Mouse (Mus musculus): ENCODE data around the gene Tfr2. TPM values are rescaled to one million over a fixed set of nuclear protein-coding genes. Genes with fewer than 3 reads are reported as not detected.
A peak's percentile ranks its signal among the peaks of the same experiment; 100 is the strongest.

Gene Tfr2
- total and polyA plus RNA-seq, 3 experiments, result 96.2 to 112 TPM; not detected in 1

- DNase-seq (ENCODE audit: low read depth, low spot score), result no peak
Measured at GRCm38 (mm10) chr5:137597625-137598024, 28.0 kb downstream of the Tfr2 start.

GRCm38 (mm10) chr5:137598100-137598826 is 28.6 kb downstream of the Tfr2 start:
- no peaks in the 10 kb centered on the region for H3K9me3 ChIP-seq (replicated peaks; ENCODE audit: insufficient read depth, low read length)
- H3K9ac ChIP-seq (ENCODE audit: control insufficient read depth, low read depth, low read length, poor library complexity, severe bottlenecking), result no peak overlapping the region
- no peaks in the 10 kb centered on the region for H3K27me3 ChIP-seq (ENCODE audit: control insufficient read depth in 1 of 2, insufficient read depth in 2 of 2, low read length in 2 of 2)
- H3K79me2 ChIP-seq (ENCODE audit: control insufficient read depth, insufficient read depth, low read length, poor library complexity), result peaks cover 14% of the 10 kb centered on the region
- H3K36me3 ChIP-seq (ENCODE audit: control insufficient read depth in 1 of 2, insufficient read depth in 2 of 2, low read length in 2 of 2), result peaks cover 0 to 13% of the 10 kb centered on the region in 2 experiments; a peak in 2 of 4 replicates
- peak overlapping the region; percentile 16 for H3K27ac ChIP-seq (ENCODE audit: control insufficient read depth, low read depth, low read length)
- no peak overlapping the region for H3K4me3 ChIP-seq (ENCODE audit: control insufficient read depth in 1 of 2, insufficient read depth in 1 of 2, low read depth in 2 of 2, low read length in 2 of 2)
- H3K4me1 ChIP-seq (ENCODE audit: control insufficient read depth in 1 of 2, insufficient read depth in 2 of 2, low read length in 2 of 2), result peaks cover 10 to 26% of the 10 kb centered on the region in 2 experiments
- peak; percentile 75 for DNase-seq (ENCODE audit: low read depth, low spot score)
- TF ChIP-seq HCFC1 (IDR thresholded peaks at IDR 0.05; ENCODE audit: low read depth, low read length) (no peak), TAL1 (IDR thresholded peaks at IDR 0.05; ENCODE audit: low read length) (peak; percentile 29; the same call in 1 of the 2 replicates), ETS1 (IDR thresholded peaks at IDR 0.05; ENCODE audit: low read depth, low read length) (peak; percentile 58; the same call in 1 of the 2 replicates), GATA1 (IDR thresholded peaks at IDR 0.05; ENCODE audit: low read depth, low read length) (peak; percentile 80), RCOR1 (IDR thresholded peaks at IDR 0.05; ENCODE audit: low read depth, low read length) (peak; percentile 77), CHD2 (IDR thresholded peaks at IDR 0.05; ENCODE audit: low read length) (no peak), EP300 (IDR thresholded peaks at IDR 0.05; ENCODE audit: low read depth in 1 of 2, low read length in 2 of 2) (peak; percentile 83 to 86), CHD1 (IDR thresholded peaks at IDR 0.05; ENCODE audit: low read depth, low read length) (no peak), SIN3A (IDR thresholded peaks at IDR 0.05; ENCODE audit: low read length) (peak; percentile 56), TCF12 (IDR thresholded peaks at IDR 0.05; ENCODE audit: low read depth, low read length) (peak; percentile 89), KAT2A (conservative IDR thresholded peaks at IDR 0.05; ENCODE audit: low read depth, low read length) (no peak), ELF1 (IDR thresholded peaks at IDR 0.05; ENCODE audit: low read depth, low read length) (peak; percentile 42; the same call in 1 of the 2 replicates), MEF2A (IDR thresholded peaks at IDR 0.05; ENCODE audit: extremely low read depth, insufficient replicate concordance, low read depth, low read length, poor library complexity, severe bottlenecking) (no peak), TBP (IDR thresholded peaks at IDR 0.05; ENCODE audit: low read depth, low read length) (peak; percentile 99), MYB (IDR thresholded peaks at IDR 0.05; ENCODE audit: low read depth, low read length) (0 out of 2 replicates have a peak, but pooled peaks have one; percentile 14)

More at GRCm38 (mm10) chr5:137597625-137598024, 28.0 kb downstream of the Tfr2 start:
- Histone ChIP-seq H3K4me3 (ENCODE audit: control insufficient read depth in 1 of 2, insufficient read depth in 1 of 2, low read depth in 2 of 2, low read length in 2 of 2) (no peak overlapping the region), H3K27me3 (ENCODE audit: control insufficient read depth in 1 of 2, insufficient read depth in 2 of 2, low read length in 2 of 2) (no peaks in the 10 kb centered on the region), H3K4me1 (ENCODE audit: control insufficient read depth in 1 of 2, insufficient read depth in 2 of 2, low read length in 2 of 2) (peaks cover 10 to 25% of the 10 kb centered on the region in 2 experiments), H3K27ac (ENCODE audit: control insufficient read depth, low read depth, low read length) (peak overlapping the region; percentile 16), H3K9me3 (replicated peaks; ENCODE audit: insufficient read depth, low read length) (no peaks in the 10 kb centered on the region), H3K9ac (ENCODE audit: control insufficient read depth, low read depth, low read length, poor library complexity, severe bottlenecking) (no peak overlapping the region), H3K36me3 (ENCODE audit: control insufficient read depth in 1 of 2, insufficient read depth in 2 of 2, low read length in 2 of 2) (peaks cover 0 to 13% of the 10 kb centered on the region in 2 experiments; a peak in 2 of 4 replicates), H3K79me2 (ENCODE audit: control insufficient read depth, insufficient read depth, low read length, poor library complexity) (peaks cover 12% of the 10 kb centered on the region)
- TF ChIP-seq CTCF (IDR thresholded peaks at IDR 0.05 in 2 of 3, conservative IDR thresholded peaks at IDR 0.05 in 1 of 3; ENCODE audit: control insufficient read depth in 1 of 3, insufficient read depth in 1 of 3, low read depth in 2 of 3, low read length in 3 of 3, poor library complexity in 1 of 3, severe bottlenecking in 1 of 3), result no peak
- TF ChIP-seq RAD21 (IDR thresholded peaks at IDR 0.05; ENCODE audit: low read depth, low read length), result no peak
- no peak for TF ChIP-seq ETS1 (IDR thresholded peaks at IDR 0.05; ENCODE audit: low read depth, low read length)
- TF ChIP-seq MXI1 (IDR thresholded peaks at IDR 0.05; ENCODE audit: low read depth, low read length), result no peak
- no peak for TF ChIP-seq MAFK (IDR thresholded peaks at IDR 0.05; ENCODE audit: borderline replicate concordance, low read depth, low read length)
- TF ChIP-seq ZNF384 (IDR thresholded peaks at IDR 0.05; ENCODE audit: low read depth, low read length), result no peak
- no peak for TF ChIP-seq NRF1 (IDR thresholded peaks at IDR 0.05; ENCODE audit: insufficient read depth, low read depth, low read length, poor library complexity, severe bottlenecking)
- TF ChIP-seq NELFE (IDR thresholded peaks at IDR 0.05; ENCODE audit: low read depth, low read length), result no peak
- TF ChIP-seq MYC (IDR thresholded peaks at IDR 0.05; ENCODE audit: low read depth, low read length), result no peak
- TF ChIP-seq TAL1 (IDR thresholded peaks at IDR 0.05; ENCODE audit: low read length), result no peak
- TF ChIP-seq CHD2 (IDR thresholded peaks at IDR 0.05; ENCODE audit: low read length), result no peak
- no peak for TF ChIP-seq BHLHE40 (IDR thresholded peaks at IDR 0.05; ENCODE audit: borderline replicate concordance, low read depth, low read length)
- no peak for TF ChIP-seq ELF1 (IDR thresholded peaks at IDR 0.05; ENCODE audit: low read depth, low read length)
- TF ChIP-seq MAX (IDR thresholded peaks at IDR 0.05; ENCODE audit: low read length), result no peak
- TF ChIP-seq USF1 (IDR thresholded peaks at IDR 0.05; ENCODE audit: low read depth, low read length), result no peak

Measured in MEL (cell line).